Mouse (Mus musculus): ENCODE data around the gene Scfd1.

Scfd1 gene

GRCm38 (mm10) chr12:51377003-51377887 is at the start of gene Scfd1:
Gene Scfd1, plus strand, starts transcription at chr12:51377510.
- DNase-seq (ENCODE audit: low read depth in 1 of 2, low spot score in 2 of 2), result peak; percentile 84 to 85

- DNase-seq (ENCODE audit: low read depth in 1 of 2, low spot score in 2 of 2), result no peak
Observed at GRCm38 (mm10) chr12:51337014-51337413, 40.3 kb upstream of the Scfd1 start.

DNA sequence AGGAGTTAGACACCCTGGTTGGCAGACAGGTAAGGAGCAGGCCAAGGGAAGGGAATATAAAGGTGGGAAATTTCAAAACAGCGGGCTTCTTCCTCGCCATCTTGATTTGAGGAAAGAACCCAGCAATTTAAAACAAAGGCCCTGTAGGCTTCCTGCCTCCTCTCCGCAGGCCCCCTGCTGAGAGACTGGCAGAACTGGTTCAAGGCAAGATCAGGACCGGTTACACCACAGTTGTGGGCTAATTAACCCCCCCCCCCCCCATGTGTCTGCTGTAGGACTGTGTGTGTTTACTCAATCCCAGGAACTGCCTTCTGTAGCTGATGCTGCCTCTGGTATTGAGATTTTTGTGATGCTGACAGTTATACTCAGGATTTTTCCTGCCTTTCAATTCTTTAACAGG is 31.2 kb upstream of the Scfd1 start:
- DNase-seq (ENCODE audit: low read depth in 1 of 2, low spot score in 2 of 2), result no peak

GRCm38 (mm10) chr12:51347988-51348697 is 29.2 kb upstream of the Scfd1 start, which contains the start of gene G2e3:
Gene G2e3, plus strand, starts transcription at chr12:51348061.
- peak; percentile 43 to 60 for DNase-seq (ENCODE audit: low read depth in 1 of 2, low spot score in 2 of 2)

DNA sequence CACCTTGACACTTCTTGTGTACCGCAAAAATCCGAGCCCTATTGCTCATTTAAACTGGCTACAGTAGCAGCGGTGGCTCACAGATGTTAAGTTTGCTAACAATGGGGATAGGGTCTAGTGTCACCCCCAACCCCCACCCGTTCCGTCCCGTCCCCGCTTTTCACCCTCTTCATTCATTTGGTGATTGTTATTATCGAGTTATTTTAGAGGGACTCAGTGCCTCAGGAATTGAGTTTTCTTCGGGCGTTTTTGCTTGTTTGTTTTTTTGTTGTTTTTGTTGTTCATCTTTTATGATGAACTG is 28.7 kb upstream of the Scfd1 start:
- DNase-seq (ENCODE audit: low read depth in 1 of 2, low spot score in 2 of 2), result no peak

GRCm38 (mm10) chr12:51355296-51355695 is 22.0 kb upstream of the Scfd1 start:
- no peak for DNase-seq (ENCODE audit: low read depth in 1 of 2, low spot score in 2 of 2)

- no peak for DNase-seq (ENCODE audit: low read depth in 1 of 2, low spot score in 2 of 2)
Observed at GRCm38 (mm10) chr12:51361294-51361693, 16.0 kb upstream of the Scfd1 start.

DNA sequence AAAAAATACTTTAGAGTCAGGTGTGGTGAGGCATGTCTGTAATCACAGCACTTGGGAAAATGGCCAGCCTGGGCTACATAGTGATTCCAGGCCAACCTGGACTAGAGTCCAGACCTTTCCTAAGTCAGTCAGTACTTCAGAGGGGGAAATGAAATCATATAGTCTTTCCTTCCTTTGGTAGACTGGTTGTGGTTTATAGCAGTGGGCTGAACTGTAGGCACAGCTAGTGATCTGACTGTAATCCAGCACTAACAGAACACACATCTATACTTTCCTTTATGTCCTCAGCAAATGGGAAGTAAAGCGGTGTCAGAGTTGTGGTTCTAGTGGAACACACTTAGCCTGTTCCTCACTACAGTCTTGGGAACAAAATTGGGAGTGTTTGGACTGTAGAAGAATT is 14.4 kb upstream of the Scfd1 start:
- no peak for DNase-seq (ENCODE audit: low read depth in 1 of 2, low spot score in 2 of 2)

GRCm38 (mm10) chr12:51368504-51368903 is 8.8 kb upstream of the Scfd1 start:
- no peak for DNase-seq (ENCODE audit: low read depth in 1 of 2, low spot score in 2 of 2)

GRCm38 (mm10) chr12:51377888-51378190 is 529 bp downstream of the Scfd1 start:
- no peak for DNase-seq (ENCODE audit: low read depth in 1 of 2, low spot score in 2 of 2)

DNA sequence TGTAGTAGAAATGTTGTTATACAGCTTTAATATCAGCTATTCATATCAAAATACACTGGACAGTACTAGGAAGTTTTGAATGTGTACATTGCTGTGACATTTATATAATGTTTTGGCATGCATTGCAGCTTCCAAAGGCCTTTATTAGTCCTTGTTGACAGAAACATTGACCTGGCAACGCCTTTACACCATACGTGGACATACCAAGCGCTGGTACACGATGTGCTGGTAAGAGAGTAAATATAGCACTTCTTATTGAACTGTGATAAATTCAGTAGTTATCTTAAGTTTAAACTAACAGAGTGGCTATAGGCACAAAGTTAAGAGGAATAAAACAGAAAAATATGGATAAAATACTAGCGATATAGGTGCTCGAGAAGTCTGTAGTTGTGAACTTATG is 22.6 kb downstream of the Scfd1 start:
- no peak for DNase-seq (ENCODE audit: low read depth in 1 of 2, low spot score in 2 of 2)

- DNase-seq (ENCODE audit: low read depth in 1 of 2, low spot score in 2 of 2), result no peak
Observed at GRCm38 (mm10) chr12:51402060-51402698, 24.9 kb downstream of the Scfd1 start.

DNA sequence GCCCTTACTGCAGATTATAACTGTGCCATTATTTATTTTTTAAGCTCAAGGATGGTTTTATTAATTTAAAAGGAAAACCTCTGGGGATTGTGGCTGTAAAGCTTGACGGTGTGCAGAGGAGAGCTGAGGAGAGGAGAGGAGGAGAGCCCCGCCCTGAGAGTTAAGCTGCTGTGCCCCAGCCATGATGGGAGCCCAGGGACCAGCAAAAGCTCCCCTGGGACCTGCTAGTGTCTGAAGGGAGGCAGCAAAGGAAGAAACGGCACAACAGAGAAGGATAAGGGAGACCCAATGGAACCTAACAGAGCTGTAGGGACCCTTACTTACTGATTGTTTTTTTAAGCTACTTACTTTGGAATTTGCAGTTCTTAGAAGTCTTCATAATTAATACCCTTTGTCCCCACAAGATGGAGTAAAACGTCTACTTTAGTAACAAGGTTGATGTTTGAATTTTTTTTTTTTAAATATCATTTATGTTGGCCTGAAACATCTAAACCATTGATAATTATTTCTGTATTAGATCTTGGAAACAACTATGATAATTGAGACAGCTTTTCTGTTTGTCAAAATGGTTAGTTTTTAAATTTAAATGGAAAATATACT is 26.8 kb downstream of the Scfd1 start:
- DNase-seq (ENCODE audit: low read depth in 1 of 2, low spot score in 2 of 2), result no peak

DNA sequence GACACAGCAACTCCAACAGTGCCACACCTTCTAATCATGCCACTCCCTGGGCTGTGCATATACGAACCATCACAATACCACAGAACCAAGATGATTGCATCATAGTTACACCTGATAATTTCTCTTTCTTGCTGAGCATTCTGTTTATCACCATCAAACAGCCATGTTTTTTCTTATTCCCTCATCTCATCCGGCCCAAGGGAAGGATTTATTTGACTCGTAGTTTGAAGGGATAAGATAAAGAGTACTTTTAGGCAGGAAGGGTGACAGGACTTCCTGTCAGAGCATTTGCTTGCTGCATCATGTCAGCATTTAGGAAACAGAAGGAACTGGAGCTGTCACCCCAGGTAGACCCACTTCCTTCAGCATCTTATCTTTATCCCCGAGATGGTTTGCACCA is 34.1 kb downstream of the Scfd1 start:
- DNase-seq (ENCODE audit: low read depth in 1 of 2, low spot score in 2 of 2), result no peak

- no peak for DNase-seq (ENCODE audit: low read depth in 1 of 2, low spot score in 2 of 2)
Observed at GRCm38 (mm10) chr12:51437541-51437940, 60.2 kb downstream of the Scfd1 start.

DNA sequence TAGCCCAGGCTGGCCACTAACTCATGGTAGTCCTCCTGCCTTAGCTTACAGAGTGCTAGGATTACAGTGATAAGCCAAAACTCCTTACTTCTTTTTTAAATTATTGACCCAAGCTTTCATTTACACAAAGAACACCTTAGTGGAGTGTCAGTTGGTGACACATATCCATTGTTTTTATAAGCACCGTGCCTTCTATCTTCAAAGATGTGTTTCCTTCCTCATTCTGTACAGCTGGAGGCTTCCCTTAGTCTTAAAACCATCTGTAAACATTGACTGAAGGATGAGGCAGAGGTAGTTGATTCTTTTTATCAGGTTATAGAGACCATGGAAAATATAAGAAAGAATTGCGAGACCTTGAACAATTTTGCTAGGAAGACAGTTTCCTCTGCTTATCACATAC is 61.0 kb downstream of the Scfd1 start:
- no peak for DNase-seq (ENCODE audit: low read depth in 1 of 2, low spot score in 2 of 2)

- no peak for DNase-seq (ENCODE audit: low read depth in 1 of 2, low spot score in 2 of 2)
Observed at GRCm38 (mm10) chr12:51449303-51449702, 72.0 kb downstream of the Scfd1 start.

DNA sequence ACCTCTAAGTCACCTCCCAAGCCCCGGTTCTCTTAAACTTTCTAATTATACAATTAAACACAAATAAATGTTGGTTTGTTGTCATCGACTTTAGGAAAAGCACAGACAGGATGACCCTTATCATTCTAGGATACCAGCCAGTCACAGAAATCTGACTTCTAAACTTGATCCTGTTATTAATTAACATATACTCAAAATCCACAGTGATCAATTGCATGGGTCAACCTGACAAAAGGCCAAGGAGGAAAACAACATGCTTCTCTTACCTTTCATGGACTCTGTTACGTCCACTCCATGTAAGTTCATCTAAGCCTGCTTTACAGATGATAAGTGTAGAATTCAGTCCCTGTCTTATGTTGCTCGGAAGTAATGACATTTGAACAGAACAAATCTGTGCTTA is 93.6 kb downstream of the Scfd1 start:
- no peak for DNase-seq (ENCODE audit: low read depth in 1 of 2, low spot score in 2 of 2)

- no peak for DNase-seq (ENCODE audit: low read depth in 1 of 2, low spot score in 2 of 2)
Observed at GRCm38 (mm10) chr12:51481246-51481645, 103.9 kb downstream of the Scfd1 start.

GRCm38 (mm10) chr12:51492040-51492439 is 114.7 kb downstream of the Scfd1 start:
- DNase-seq (ENCODE audit: low read depth in 1 of 2, low spot score in 2 of 2), result no peak

DNA sequence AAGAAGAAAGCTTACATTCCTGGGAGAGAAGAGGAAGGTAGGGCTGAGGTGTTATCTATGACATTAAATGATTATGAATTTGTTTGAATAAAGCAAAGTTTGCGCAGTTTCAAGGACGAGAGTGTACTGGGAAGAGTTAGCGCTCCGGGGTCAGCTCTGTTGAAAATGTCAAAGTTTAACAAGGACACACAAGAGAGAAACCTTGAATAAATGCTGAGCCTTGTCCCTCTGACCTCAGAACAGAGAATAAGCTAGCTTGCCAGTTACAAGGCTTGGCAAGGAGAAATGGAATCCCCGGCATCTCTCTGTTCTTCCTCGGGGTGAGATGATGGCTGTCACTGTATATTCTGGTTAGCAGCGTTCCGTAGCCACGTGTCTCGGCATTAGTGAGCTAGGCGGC is 116.2 kb downstream of the Scfd1 start:
- no peak for DNase-seq (ENCODE audit: low read depth in 1 of 2, low spot score in 2 of 2)

DNA sequence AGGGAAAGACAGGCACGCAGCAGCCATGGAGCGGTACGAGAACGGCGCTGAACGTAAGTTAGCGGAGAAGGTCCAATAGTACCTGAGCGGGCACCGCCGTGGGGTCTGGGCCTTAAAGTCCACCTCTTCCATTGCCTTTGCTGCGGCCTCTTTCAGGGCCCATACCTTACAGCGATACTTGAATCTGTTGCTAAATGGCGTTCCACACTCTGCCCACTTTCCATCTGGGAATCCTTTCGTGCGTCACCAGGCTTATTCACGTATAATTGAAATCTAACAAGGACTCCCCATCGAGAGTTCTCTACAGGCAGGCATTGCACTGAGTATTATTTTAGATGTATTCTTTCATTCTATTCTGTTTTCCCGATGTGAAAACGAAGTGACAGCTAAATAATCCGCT is 117.3 kb downstream of the Scfd1 start:
- DNase-seq (ENCODE audit: low read depth in 1 of 2, low spot score in 2 of 2), result no peak
